In the genomic region with DNA sequence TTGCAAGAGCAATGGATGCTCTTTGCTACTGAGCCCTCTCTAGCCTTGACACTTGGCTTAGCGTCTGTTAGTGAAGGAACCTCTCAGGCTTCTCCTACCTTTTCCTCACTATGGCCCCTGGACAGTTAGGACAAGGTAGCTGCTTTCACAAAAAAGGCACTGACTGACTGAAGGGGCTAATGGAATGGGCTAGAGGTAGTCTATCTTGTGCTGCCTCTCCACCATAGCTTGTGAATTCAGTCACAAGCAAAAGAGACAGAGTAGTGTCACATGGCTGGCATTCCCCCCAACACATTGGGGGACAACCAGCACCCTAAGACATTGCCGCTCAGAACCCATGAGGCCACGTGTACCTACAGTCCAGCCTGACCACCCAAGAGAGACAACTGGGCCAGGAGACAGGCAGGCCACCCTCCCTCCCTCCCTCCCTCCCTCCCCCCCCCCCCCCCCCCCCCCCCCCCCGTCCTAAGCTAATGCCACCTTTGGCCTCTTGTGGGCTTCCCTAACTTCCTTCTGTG, we compare ENCODE assay signal across 13 mouse cellular contexts.
"Had no signal": no experiment of that assay in that cellular context is flagged by ENCODE, and none has a peak within 500 bp of the region (broad histone marks: within the 10 kb centered on the region; RNA-seq: fewer than 3 reads in every experiment).

No protein-coding gene starts in this region.

- H3K4me1 ChIP-seq: limb, embryonic 12.5 days; limb, embryonic 15.5 days; stomach, embryonic 15.5 days had no signal

- H3K9me3 ChIP-seq: kidney, embryonic 15.5 days; limb, embryonic 12.5 days; limb, embryonic 15.5 days; stomach, embryonic 15.5 days had no signal

- H3K4me3 ChIP-seq: kidney, embryonic 15.5 days; limb, embryonic 12.5 days; limb, embryonic 15.5 days; stomach, embryonic 15.5 days had no signal

- H3K9ac ChIP-seq: kidney, embryonic 15.5 days; limb, embryonic 12.5 days; limb, embryonic 15.5 days; liver, embryonic 14.5 days; lung, embryonic 14.5 days; stomach, embryonic 15.5 days had no signal

- H3K27me3 ChIP-seq: kidney, embryonic 15.5 days; limb, embryonic 12.5 days; limb, embryonic 15.5 days; stomach, embryonic 15.5 days had no signal

- H3K36me3 ChIP-seq: stomach, embryonic 15.5 days had no signal

- H3K27ac ChIP-seq: limb, embryonic 12.5 days; limb, embryonic 15.5 days; liver, embryonic 14.5 days; stomach, embryonic 15.5 days had no signal

- DNase-seq: kidney, adult 2 months; kidney, postnatal 10 days; kidney, postnatal 36 days; left cerebral cortex, postnatal 4 days; liver, postnatal 0 days; lung, embryonic 14.5 days; lung, postnatal 4 days; midbrain, embryonic 14.5 days had no signal
